Mouse (Mus musculus): ENCODE measurements around the gene Ppip5k1. TPM values are rescaled to one million over a fixed set of nuclear protein-coding genes. Genes with fewer than 3 reads are reported as not detected.

The Ppip5k1 gene
- total RNA-seq, 1 experiment from 2014 or later = 56.6 TPM

Other genes starting within 250 kb of the Ppip5k1 start
- gene Tgm7, start 245.6 kb downstream of the Ppip5k1 start, total RNA-seq (2021) = not detected in 2 replicates
- gene Adal, start 215.0 kb downstream of the Ppip5k1 start, total RNA-seq (2021) = 19.4 and 21.5 TPM in 2 replicates
- 11.4 and 12.3 TPM in 2 replicates for gene Lcmt2, start 214.7 kb downstream of the Ppip5k1 start, total RNA-seq (2021)
- 47.1 and 56.7 TPM in 2 replicates for gene Tubgcp4, start 184.7 kb downstream of the Ppip5k1 start, total RNA-seq (2021)
- gene Zscan29, start 184.3 kb downstream of the Ppip5k1 start, total RNA-seq (2021) = 20.7 and 22.9 TPM in 2 replicates
- gene Trp53bp1, start 84.0 kb downstream of the Ppip5k1 start, total RNA-seq (2021) = 82.8 and 89.4 TPM in 2 replicates
- 4.9 and 6.2 TPM in 2 replicates for gene Map1a, start 65.8 kb downstream of the Ppip5k1 start, total RNA-seq (2021)
- 6.3 and 8.9 TPM in 2 replicates for gene Ckmt1, start 2.3 kb upstream of the Ppip5k1 start, total RNA-seq (2021)
- gene Strc, start 31.8 kb upstream of the Ppip5k1 start, total RNA-seq (2021) = not detected in 2 replicates
- 377 and 379 TPM in 2 replicates for gene Pdia3, start 58.4 kb upstream of the Ppip5k1 start, total RNA-seq (2021)
- gene Catsper2, start 58.4 kb upstream of the Ppip5k1 start, total RNA-seq (2021) = 2.3 and 4.0 TPM in 2 replicates
- gene Ell3, start 88.9 kb upstream of the Ppip5k1 start, total RNA-seq (2021) = 0.49 TPM in 1 of 2 replicates, not detected in the other
- 351 and 386 TPM in 2 replicates for gene Serf2, start 93.8 kb upstream of the Ppip5k1 start, total RNA-seq (2021)
- gene Hypk, start 97.9 kb upstream of the Ppip5k1 start, total RNA-seq (2021) = 42.9 and 106 TPM in 2 replicates
- 0.30 TPM in 1 of 2 replicates, not detected in the other for gene Serinc4, start 101.4 kb upstream of the Ppip5k1 start, total RNA-seq (2021)
- gene Mfap1b, start 118.7 kb upstream of the Ppip5k1 start, total RNA-seq (2021) = 34.5 and 40.5 TPM in 2 replicates
- gene Mfap1a, start 151.3 kb upstream of the Ppip5k1 start, total RNA-seq (2021) = 34.5 and 37.6 TPM in 2 replicates
- gene Wdr76, start 151.3 kb upstream of the Ppip5k1 start, total RNA-seq (2021) = 6.7 and 7.2 TPM in 2 replicates